ENCODE assay signal across 12 mouse cellular contexts in genomic region chr1:191592016-191592720, GRCm38 (mm10). TPM values are rescaled to one million over a fixed set of nuclear protein-coding genes. Genes with fewer than 3 reads are reported as not detected.
DNase-seq lines count a peak whose midpoint lies in the region; ATAC-seq and TF ChIP-seq lines count a peak whose summit lies in the region.
"Had no signal": no experiment of that assay in that cellular context is flagged by ENCODE, and none has a peak within 500 bp of the region (broad histone marks: within the 10 kb centered on the region; RNA-seq: fewer than 3 reads in every experiment).

No protein-coding gene starts in this region.

- peak overlapping the region; percentile 65 for H3K27ac ChIP-seq in small intestine, adult 2 months (ENCODE audit: insufficient read depth, low read depth, low read length)
- H3K27ac ChIP-seq: embryonic facial prominence, embryonic 15.5 days; intestine, embryonic 15.5 days had no signal

- peak; percentile 82 for ATAC-seq in granulocyte monocyte progenitor cell, adult 5-6 weeks (replicated peaks; ENCODE audit: poor library complexity, severe bottlenecking)
- ATAC-seq: intestine, embryonic 15.5 days had no signal

- intact Hi-C loops in left cerebral cortex, postnatal 14 days (cut with DNase I): no loop called here

- no peaks in the 10 kb centered on the region for H3K27me3 ChIP-seq in small intestine, adult 2 months (ENCODE audit: control insufficient read depth, insufficient read depth, low read length)
- H3K27me3 ChIP-seq: embryonic facial prominence, embryonic 15.5 days; intestine, embryonic 15.5 days had no signal

- no peak for TF ChIP-seq POLR2A in lung, adult 2 months (IDR thresholded peaks at IDR 0.05; ENCODE audit: borderline replicate concordance, extremely low read depth, low read depth, low read length)
- no peak for TF ChIP-seq POLR2A in small intestine, adult 2 months (IDR thresholded peaks at IDR 0.05; ENCODE audit: low read depth, low read length)

- 48% methylated on average over 12 of the region's 12 CpGs for WGBS in lung, adult 2 months
- WGBS in small intestine, adult 2 months: 78% methylated on average over 12 of the region's 12 CpGs

- peak overlapping the region; percentile 2 for H3K4me3 ChIP-seq in lung, adult 2 months (replicated peaks; ENCODE audit: extremely low read depth, low read depth, low read length)
- H3K4me3 ChIP-seq in small intestine, adult 2 months (ENCODE audit: low read depth, low read length): no peak overlapping the region
- H3K4me3 ChIP-seq: embryonic facial prominence, embryonic 15.5 days; intestine, embryonic 15.5 days had no signal

- peaks cover 26% of the 10 kb centered on the region for H3K36me3 ChIP-seq in small intestine, adult 2 months (ENCODE audit: control insufficient read depth, insufficient read depth, low read length)

- peak; percentile 23 for DNase-seq in lung, adult 2 months
- DNase-seq in lung, postnatal 25 days (ENCODE audit: low spot score): no peak
- peak; percentile 21 to 42 for DNase-seq in left cerebral cortex, postnatal 14 days (ENCODE audit: low spot score in 2 of 2)
- no peak for DNase-seq in kidney, postnatal 14 days
- no peak for DNase-seq in adrenal gland, adult (ENCODE audit: inconsistent age in 2 of 2, low spot score in 1 of 2)
- DNase-seq: adrenal gland, adult 2 months; cerebellum, adult 2 months; gastrocnemius, postnatal 14 days had no signal

- no peak for TF ChIP-seq CTCF in lung, adult 2 months (IDR thresholded peaks at IDR 0.05; ENCODE audit: insufficient read depth, low read length)
- TF ChIP-seq CTCF in small intestine, adult 2 months (IDR thresholded peaks at IDR 0.05; ENCODE audit: extremely low read depth, insufficient read length, insufficient replicate concordance, low read depth, low read length): no peak

- H3K4me1 ChIP-seq in lung, adult 2 months (ENCODE audit: control insufficient read depth, insufficient read depth, low read length): peaks cover 8% of the 10 kb centered on the region
- no peaks in the 10 kb centered on the region for H3K4me1 ChIP-seq in small intestine, adult 2 months (ENCODE audit: control insufficient read depth, insufficient read depth, insufficient read length, low read length)
- H3K4me1 ChIP-seq: embryonic facial prominence, embryonic 15.5 days; intestine, embryonic 15.5 days had no signal

RNA-seq across cellular contexts. Expression of gene Ints7, which starts 16.7 kb away (rescaled TPM):
- polyA plus RNA-seq in lung, adult 2 months (2012; rRNA removed): 15.3 and 17.4 TPM in 2 replicates
- 64.6 and 78.4 TPM in 2 replicates for total RNA-seq in granulocyte monocyte progenitor cell, adult 5-6 weeks (2014; fragmentation: Nextera tagmentation)
- 55.9 and 62.3 TPM in 2 replicates for total RNA-seq in granulocyte monocyte progenitor cell, adult 5-6 weeks (2017)
- total RNA-seq in left cerebral cortex, postnatal 14 days (2021): 10 to 100 TPM; 33.5 to 34.9 TPM
- polyA plus RNA-seq in small intestine, adult 2 months (2012; rRNA removed): 4.6 and 9.8 TPM in 2 replicates

RNA-seq across cellular contexts. Expression of gene Dtl, which starts 16.8 kb away (rescaled TPM):
- polyA plus RNA-seq in lung, adult 2 months (2012; rRNA removed): 0.28 and 0.46 TPM in 2 replicates
- total RNA-seq in granulocyte monocyte progenitor cell, adult 5-6 weeks (2014; fragmentation: Nextera tagmentation): 90.6 and 123 TPM in 2 replicates
- 76.1 and 84.1 TPM in 2 replicates for total RNA-seq in granulocyte monocyte progenitor cell, adult 5-6 weeks (2017)
- 1 to 10 TPM; 5.9 to 6.2 TPM for total RNA-seq in left cerebral cortex, postnatal 14 days (2021)
- 0.51 and 0.80 TPM in 2 replicates for polyA plus RNA-seq in small intestine, adult 2 months (2012; rRNA removed)

Comparison
In these comparisons a context has a peak if more than half of its experiments do, and no peak if none do; other contexts are left out.
1. DNase-seq: peak in lung, adult 2 months (single experiment) and left cerebral cortex, postnatal 14 days (2 of 2); none in lung, postnatal 25 days (single experiment), kidney, postnatal 14 days (single experiment) and adrenal gland, adult (0 of 2).
2. RNA of gene Dtl, which starts 16.8 kb away (total RNA-seq): 76.1 to 123 TPM in granulocyte monocyte progenitor cell, adult 5-6 weeks; 5.9 to 6.2 TPM in left cerebral cortex, postnatal 14 days; every median in the first group is over 10 times any median in the second.